Mouse (Mus musculus): ENCODE measurements around the gene Fat1. TPM values are rescaled to one million over a fixed set of nuclear protein-coding genes. Genes with fewer than 3 reads are reported as not detected.

Fat1 gene
- polyA plus RNA-seq, 1 experiment: 54.0 TPM

DNA sequence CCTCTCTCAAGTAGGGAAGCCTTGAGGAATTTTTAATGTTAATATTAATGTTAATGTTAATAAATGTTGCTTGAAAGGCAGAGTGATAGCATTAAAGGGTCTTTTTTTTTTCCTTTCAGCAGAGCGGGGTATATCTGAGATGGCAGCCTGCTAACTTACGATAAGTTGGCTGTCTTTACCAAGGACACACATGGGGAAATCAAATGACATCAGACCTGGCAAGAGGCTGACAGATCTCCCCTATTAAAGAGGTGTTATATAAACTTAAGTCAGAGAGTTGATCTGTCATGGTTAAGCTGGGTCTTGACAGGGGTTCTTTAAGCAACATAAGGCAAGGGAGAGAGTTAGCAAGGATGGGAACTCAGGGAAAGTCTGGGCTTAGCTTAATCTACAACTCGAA, 145.6 kb downstream of the Fat1 start:
- WGBS: 84% methylated on average over 3 of the region's 3 CpGs
- H3K27me3 ChIP-seq (ENCODE audit: control insufficient read depth, insufficient read depth, low read length): no peaks in the 10 kb centered on the region; the same call in 1 of the 2 replicates
- TF ChIP-seq CTCF (IDR thresholded peaks at IDR 0.05; ENCODE audit: extremely low read depth, insufficient read length, insufficient replicate concordance, low read depth, low read length) (no peak), POLR2A (IDR thresholded peaks at IDR 0.05; ENCODE audit: low read depth, low read length) (no peak)
- H3K36me3 ChIP-seq (ENCODE audit: control insufficient read depth, insufficient read depth, low read length): no peaks in the 10 kb centered on the region
- no peaks in the 10 kb centered on the region for H3K4me1 ChIP-seq (ENCODE audit: control insufficient read depth, insufficient read depth, insufficient read length, low read length)
- no peak overlapping the region for H3K27ac ChIP-seq (ENCODE audit: insufficient read depth, low read depth, low read length)
- H3K4me3 ChIP-seq (ENCODE audit: low read depth, low read length): no peak overlapping the region

DNA sequence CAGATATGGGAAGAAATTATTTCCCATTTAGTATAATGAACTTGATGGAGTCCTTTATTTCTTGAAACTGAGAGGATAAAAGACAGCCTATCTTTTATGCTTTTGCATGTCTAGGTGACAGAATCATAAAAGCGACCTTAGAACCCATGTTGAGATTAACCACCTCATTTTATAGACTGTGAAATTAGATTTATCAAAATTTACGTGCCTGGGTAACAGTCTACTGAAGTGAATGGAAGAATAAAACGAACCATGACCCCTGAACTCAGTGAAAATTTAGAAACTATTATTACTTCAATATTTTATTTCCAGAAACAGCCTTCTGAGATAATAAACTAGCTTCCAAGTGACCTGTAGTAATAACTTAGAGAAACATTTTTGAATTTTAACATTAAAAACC, 158.4 kb downstream of the Fat1 start:
- H3K27ac ChIP-seq (ENCODE audit: insufficient read depth, low read depth, low read length): no peak overlapping the region
- no peaks in the 10 kb centered on the region for H3K36me3 ChIP-seq (ENCODE audit: control insufficient read depth, insufficient read depth, low read length)
- WGBS: 22% methylated on average over 3 of the region's 3 CpGs
- TF ChIP-seq POLR2A (IDR thresholded peaks at IDR 0.05; ENCODE audit: low read depth, low read length) (no peak), CTCF (IDR thresholded peaks at IDR 0.05; ENCODE audit: extremely low read depth, insufficient read length, insufficient replicate concordance, low read depth, low read length) (no peak)
- no peak overlapping the region for H3K4me3 ChIP-seq (ENCODE audit: low read depth, low read length)
- no peaks in the 10 kb centered on the region for H3K27me3 ChIP-seq (ENCODE audit: control insufficient read depth, insufficient read depth, low read length)
- H3K4me1 ChIP-seq (ENCODE audit: control insufficient read depth, insufficient read depth, insufficient read length, low read length): peaks cover 4% of the 10 kb centered on the region; the same call in 1 of the 2 replicates

Other genes with a start within 250 kb of the Fat1 start
- gene Mtnr1a, start 133.7 kb downstream of the Fat1 start, polyA plus RNA-seq (2012; rRNA removed): 0.20 TPM in 1 of 2 replicates, not detected in the other

All from small intestine, adult 2 months (tissue).